Mouse (Mus musculus): ENCODE measurements around the gene Adgrv1. TPM values are rescaled to one million over a fixed set of nuclear protein-coding genes. Genes with fewer than 3 reads are reported as not detected.

Adgrv1 gene
- total and polyA plus RNA-seq, 3 experiments, result 0.17 to 0.44 (median 0.27) TPM

- no peaks in the 10 kb centered on the region for H3K9me3 ChIP-seq (replicated peaks; ENCODE audit: low read length)
- dilution Hi-C loops (cut with MboI; ENCODE audit: extremely low pct_ligation_motif_present, extremely low pct_unique_long_range_greater_than_20kb, low sequenced_read_pairs) (no loop called here), in situ Hi-C loops (cut with MboI; ENCODE audit: low pct_ligation_motif_present, low pct_unique_long_range_greater_than_20kb, low sequenced_read_pairs) (loop anchor here (10.0 to 25.0 kb wide), 2 partner anchors 188 to 316 kb away; partner anchors contain the start of gene Adgrv1)
- H3K36me3 ChIP-seq (replicated peaks in 1 of 2; ENCODE audit: control insufficient read depth in 1 of 2, insufficient read depth in 1 of 2, low read length in 1 of 2), result no peaks in the 10 kb centered on the region
- no peak overlapping the region for H3K27ac ChIP-seq (ENCODE audit: insufficient read depth, low read depth)
- no peak for DNase-seq (ENCODE audit: extremely low read depth)
- TF ChIP-seq RCOR1 (conservative IDR thresholded peaks at IDR 0.05; ENCODE audit: low read depth, low read length) (no peak), TBP (conservative IDR thresholded peaks at IDR 0.05; ENCODE audit: low read depth, low read length) (no peak), POLR2AphosphoS2 (IDR thresholded peaks at IDR 0.05; ENCODE audit: low read depth, low read length) (no peak), UBTF (IDR thresholded peaks at IDR 0.05; ENCODE audit: low read depth, low read length) (no peak), USF1 (IDR thresholded peaks at IDR 0.05; ENCODE audit: low read depth, low read length) (no peak), EP300 (IDR thresholded peaks at IDR 0.05; ENCODE audit: low read length) (no peak), BHLHE40 (IDR thresholded peaks at IDR 0.05; ENCODE audit: low read depth, low read length) (no peak), MXI1 (IDR thresholded peaks at IDR 0.05; ENCODE audit: low read depth, low read length) (no peak), ETS1 (conservative IDR thresholded peaks at IDR 0.05; ENCODE audit: low read depth, low read length) (no peak)
- H3K4me2 ChIP-seq (ENCODE audit: insufficient read depth, low read depth, poor library complexity, severe bottlenecking), result no peak overlapping the region
- H3K4me3 ChIP-seq (replicated peaks in 1 of 3; ENCODE audit: low read depth in 2 of 3, low read length in 2 of 3, poor library complexity in 1 of 3), result no peak overlapping the region
- H3K27me3 ChIP-seq (replicated peaks), result no peaks in the 10 kb centered on the region
- no peaks in the 10 kb centered on the region for H3K79me2 ChIP-seq (replicated peaks; ENCODE audit: control insufficient read depth, extremely low read depth, insufficient read depth, poor library complexity, severe bottlenecking)
- no peaks in the 10 kb centered on the region for H3K4me1 ChIP-seq (ENCODE audit: control insufficient read depth in 1 of 2, insufficient read depth in 2 of 2)
- no peak overlapping the region for H3K9ac ChIP-seq (ENCODE audit: insufficient read depth, low read depth)
Observed at GRCm38 (mm10) chr13:81449198-81449597, 183.8 kb downstream of the Adgrv1 start.

GRCm38 (mm10) chr13:81441412-81441811 is 191.5 kb downstream of the Adgrv1 start:
- Histone ChIP-seq H3K9me3 (replicated peaks; ENCODE audit: low read length) (no peaks in the 10 kb centered on the region), H3K27ac (ENCODE audit: insufficient read depth, low read depth) (no peak overlapping the region), H3K79me2 (replicated peaks; ENCODE audit: control insufficient read depth, extremely low read depth, insufficient read depth, poor library complexity, severe bottlenecking) (no peaks in the 10 kb centered on the region), H3K9ac (ENCODE audit: insufficient read depth, low read depth) (no peak overlapping the region), H3K36me3 (replicated peaks in 1 of 2; ENCODE audit: control insufficient read depth in 1 of 2, insufficient read depth in 1 of 2, low read length in 1 of 2) (no peaks in the 10 kb centered on the region), H3K4me2 (ENCODE audit: insufficient read depth, low read depth, poor library complexity, severe bottlenecking) (no peak overlapping the region), H3K4me3 (replicated peaks in 1 of 3; ENCODE audit: low read depth in 2 of 3, low read length in 2 of 3, poor library complexity in 1 of 3) (no peak overlapping the region), H3K27me3 (replicated peaks) (no peaks in the 10 kb centered on the region), H3K4me1 (ENCODE audit: control insufficient read depth in 1 of 2, insufficient read depth in 2 of 2) (no peaks in the 10 kb centered on the region)
- in situ Hi-C loops (cut with MboI; ENCODE audit: low pct_ligation_motif_present, low pct_unique_long_range_greater_than_20kb, low sequenced_read_pairs), result loop anchor here (10.0 to 25.0 kb wide), 2 partner anchors 196 to 323 kb away; partner anchors contain the start of gene Adgrv1
- no peak for DNase-seq (ENCODE audit: extremely low read depth)
- TF ChIP-seq CTCF (conservative IDR thresholded peaks at IDR 0.05 in 1 of 2, IDR thresholded peaks at IDR 0.05 in 1 of 2; ENCODE audit: low read depth in 2 of 2, low read length in 2 of 2), result peak in 1 of 2 experiments; percentile 20; a peak in 1 of 4 replicates
- no peak for TF ChIP-seq SMC3 (IDR thresholded peaks at IDR 0.05; ENCODE audit: low read depth, low read length)
- TF ChIP-seq RAD21 (IDR thresholded peaks at IDR 0.05; ENCODE audit: low read depth, low read length), result peak; percentile 13
- dilution Hi-C loops (cut with MboI; ENCODE audit: extremely low pct_ligation_motif_present, extremely low pct_unique_long_range_greater_than_20kb, low sequenced_read_pairs), result no loop called here

DNA sequence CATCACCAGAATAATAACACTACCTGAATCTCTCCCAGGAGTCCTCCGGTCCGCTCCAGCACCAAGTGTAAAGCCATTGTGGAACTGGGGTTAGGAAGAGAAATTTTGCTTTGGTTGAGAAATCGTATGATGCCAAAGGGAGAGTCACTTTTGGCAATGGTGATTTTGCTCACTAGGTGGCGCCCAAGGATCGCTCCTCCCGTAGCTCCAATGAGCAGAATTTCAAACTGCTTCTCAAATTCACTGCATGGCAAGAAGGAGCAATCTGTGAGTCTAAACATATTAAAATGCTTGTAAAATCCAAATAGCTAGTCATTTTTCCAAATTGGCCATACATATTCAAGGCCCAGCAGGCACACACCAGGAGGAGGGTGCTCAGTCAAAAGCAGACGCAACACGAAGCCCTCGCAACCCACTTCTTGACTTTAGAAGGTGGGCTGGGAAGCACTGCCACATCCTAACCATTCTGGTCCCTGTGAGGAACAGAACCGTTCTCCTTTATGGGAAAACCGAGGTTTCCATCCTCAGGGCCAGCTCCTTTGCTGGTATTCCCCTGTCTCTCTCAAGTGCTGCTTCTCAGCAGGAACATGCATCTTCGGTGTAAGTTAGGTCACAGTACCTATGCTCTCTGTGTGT is 193.4 kb downstream of the Adgrv1 start:
- in situ Hi-C loops (cut with MboI; ENCODE audit: low pct_ligation_motif_present, low pct_unique_long_range_greater_than_20kb, low sequenced_read_pairs) (loop anchor here (10.0 to 25.0 kb wide), 2 partner anchors 198 to 325 kb away; partner anchors contain the start of gene Adgrv1), dilution Hi-C loops (cut with MboI; ENCODE audit: extremely low pct_ligation_motif_present, extremely low pct_unique_long_range_greater_than_20kb, low sequenced_read_pairs) (no loop called here)
- peak; percentile 62 for DNase-seq (ENCODE audit: extremely low read depth)
- Histone ChIP-seq H3K79me2 (replicated peaks; ENCODE audit: control insufficient read depth, extremely low read depth, insufficient read depth, poor library complexity, severe bottlenecking) (no peaks in the 10 kb centered on the region), H3K4me1 (ENCODE audit: control insufficient read depth in 1 of 2, insufficient read depth in 2 of 2) (no peaks in the 10 kb centered on the region), H3K36me3 (replicated peaks in 1 of 2; ENCODE audit: control insufficient read depth in 1 of 2, insufficient read depth in 1 of 2, low read length in 1 of 2) (no peaks in the 10 kb centered on the region), H3K4me3 (replicated peaks in 1 of 3; ENCODE audit: low read depth in 2 of 3, low read length in 2 of 3, poor library complexity in 1 of 3) (no peak overlapping the region), H3K27me3 (replicated peaks) (no peaks in the 10 kb centered on the region), H3K4me2 (ENCODE audit: insufficient read depth, low read depth, poor library complexity, severe bottlenecking) (no peak overlapping the region), H3K27ac (ENCODE audit: insufficient read depth, low read depth) (no peak overlapping the region), H3K9me3 (replicated peaks; ENCODE audit: low read length) (no peaks in the 10 kb centered on the region), H3K9ac (ENCODE audit: insufficient read depth, low read depth) (no peak overlapping the region)
- 0 out of 2 replicates have a peak, but pooled peaks have one; percentile 17 for TF ChIP-seq IRF4 (IDR thresholded peaks at IDR 0.05; ENCODE audit: low read depth, low read length)
- TF ChIP-seq ZC3H11A (IDR thresholded peaks at IDR 0.05; ENCODE audit: low read depth, low read length), result 0 out of 2 replicates have a peak, but pooled peaks have one; percentile 14
- no peak for TF ChIP-seq JUN (IDR thresholded peaks at IDR 0.05; ENCODE audit: insufficient read depth, low read depth, low read length)
- TF ChIP-seq PAX5 (IDR thresholded peaks at IDR 0.05; ENCODE audit: low read length), result no peak
- no peak for TF ChIP-seq MXI1 (IDR thresholded peaks at IDR 0.05; ENCODE audit: low read depth, low read length)
- no peak for TF ChIP-seq POLR2A (IDR thresholded peaks at IDR 0.05; ENCODE audit: low read depth, low read length)
- TF ChIP-seq RAD21 (IDR thresholded peaks at IDR 0.05; ENCODE audit: low read depth, low read length), result peak; percentile 95
- TF ChIP-seq CTCF (conservative IDR thresholded peaks at IDR 0.05 in 1 of 2, IDR thresholded peaks at IDR 0.05 in 1 of 2; ENCODE audit: low read depth in 2 of 2, low read length in 2 of 2), result peak; percentile 89 to 92
- no peak for TF ChIP-seq ETS1 (conservative IDR thresholded peaks at IDR 0.05; ENCODE audit: low read depth, low read length)
- TF ChIP-seq SMC3 (IDR thresholded peaks at IDR 0.05; ENCODE audit: low read depth, low read length), result peak; percentile 76

Measured in CH12.LX (cell line).